Mouse (Mus musculus) brain, embryonic 14.5 days (tissue): ENCODE measurements around the gene Cenpp.

Experiments
- CTCF ChIP-seq: fragments of 200-500 bp; IDR thresholded peaks from 2 replicates; pipeline ENCODE4 v1.5.1; 2012; ENCODE audit warnings: inconsistent platforms, mild to moderate bottlenecking, moderate library complexity, borderline replicate concordance; ENCODE audit not compliant: insufficient read depth, insufficient read length; ENCODE audit errors: extremely low read depth
- POLR2A ChIP-seq: fragments of 200-500 bp; IDR thresholded peaks from 2 replicates; pipeline ENCODE4 v1.6.1; 2012; ENCODE audit warnings: mild to moderate bottlenecking, inconsistent platforms, borderline replicate concordance; ENCODE audit not compliant: poor library complexity, insufficient read depth, insufficient read length, severe bottlenecking; ENCODE audit errors: extremely low read depth

GRCm38 (mm10) chr13:49465875-49466274 lies 186.7 kb downstream of the Cenpp start:
- no peak for TF ChIP-seq CTCF
- no peak for TF ChIP-seq POLR2A
